10 mouse cellular contexts compared by ENCODE assay signal in the genomic region with DNA sequence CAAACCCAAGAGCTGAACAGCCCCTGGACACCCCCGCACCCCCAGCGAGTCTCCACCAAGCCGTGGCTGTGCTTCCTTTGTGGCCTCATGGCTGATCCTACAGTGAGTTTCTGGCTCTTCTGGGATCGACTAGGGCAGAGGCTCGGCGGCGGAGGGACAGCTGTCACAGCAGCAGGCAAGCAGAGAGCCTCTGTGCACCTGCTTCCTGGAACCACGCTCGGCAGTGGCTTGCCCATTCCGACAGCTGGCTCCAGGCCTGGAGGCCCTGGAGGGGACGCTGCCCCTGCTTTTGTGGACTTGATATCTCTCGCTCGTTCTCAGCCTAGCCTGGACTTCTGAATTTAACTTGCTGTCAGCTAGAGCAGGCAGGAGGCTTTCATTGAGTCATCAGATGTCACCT. TPM values are rescaled to one million over a fixed set of nuclear protein-coding genes. Genes with fewer than 3 reads are reported as not detected.
A peak's percentile ranks its signal among the peaks of the same experiment; 100 is the strongest.
DNase-seq lines count a peak whose midpoint lies in the region; ATAC-seq lines count a peak whose summit lies in the region.
"Had no signal": no experiment of that assay in that cellular context is flagged by ENCODE, and none has a peak within 500 bp of the region (broad histone marks: within the 10 kb centered on the region; RNA-seq: fewer than 3 reads in every experiment).

No protein-coding gene starts in this region.

- H3K9ac ChIP-seq in embryonic facial prominence, embryonic 14.5 days (ENCODE audit: low read depth, low read length), result no peak overlapping the region
- H3K9ac ChIP-seq in heart, embryonic 14.5 days (ENCODE audit: low read length), result peak overlapping the region; percentile 63
- no peak overlapping the region for H3K9ac ChIP-seq in kidney, embryonic 16.5 days (replicated peaks; ENCODE audit: low read length)
- H3K9ac ChIP-seq: kidney, embryonic 15.5 days had no signal

- WGBS in embryonic facial prominence, embryonic 14.5 days, result 60% methylated on average over 13 of the region's 13 CpGs
- WGBS in heart, embryonic 14.5 days, result 25% methylated on average over 13 of the region's 13 CpGs
- WGBS in kidney, embryonic 16.5 days, result 63% methylated on average over 13 of the region's 13 CpGs

- H3K27me3 ChIP-seq in embryonic facial prominence, embryonic 14.5 days (replicated peaks; ENCODE audit: control insufficient read depth, insufficient read depth, low read length), result 0 out of 2 replicates have a peak, but pooled peaks cover 2% of the 10 kb centered on the region
- H3K27me3 ChIP-seq in heart, embryonic 14.5 days (ENCODE audit: control insufficient read depth, insufficient read depth, low read length), result no peaks in the 10 kb centered on the region
- H3K27me3 ChIP-seq in kidney, embryonic 16.5 days (ENCODE audit: insufficient read depth, low read length), result no peaks in the 10 kb centered on the region; the same call in 1 of the 2 replicates

- no peak overlapping the region for H3K27ac ChIP-seq in embryonic facial prominence, embryonic 14.5 days (replicated peaks; ENCODE audit: low read depth, low read length)
- peak overlapping the region; percentile 96 to 97 for H3K27ac ChIP-seq in heart, embryonic 14.5 days (replicated peaks in 1 of 2; ENCODE audit: control insufficient read depth in 1 of 2, insufficient read depth in 1 of 2, low read depth in 2 of 2, low read length in 2 of 2)
- H3K27ac ChIP-seq in kidney, embryonic 16.5 days (ENCODE audit: low read length), result no peak overlapping the region
- H3K27ac ChIP-seq: kidney, embryonic 15.5 days had no signal

- no peak overlapping the region for H3K4me3 ChIP-seq in embryonic facial prominence, embryonic 14.5 days (ENCODE audit: low read depth, low read length)
- no peak overlapping the region for H3K4me3 ChIP-seq in heart, embryonic 14.5 days (ENCODE audit: control insufficient read depth in 1 of 2, insufficient read depth in 1 of 2, low read depth in 1 of 2, low read length in 2 of 2)
- H3K4me3 ChIP-seq in kidney, embryonic 16.5 days (ENCODE audit: low read length), result no peak overlapping the region
- H3K4me3 ChIP-seq: erythroblast, embryonic 14.5 days; kidney, embryonic 15.5 days had no signal

- peak; percentile 72; the same call in 1 of the 2 replicates for ATAC-seq in embryonic facial prominence, embryonic 14.5 days (ENCODE audit: low read depth)
- ATAC-seq in heart, embryonic 14.5 days (ENCODE audit: insufficient number of reproducible peaks, insufficient read depth, low FRiP score, low read depth), result peak; percentile 11; the same call in 1 of the 2 replicates
- no peak for ATAC-seq in kidney, embryonic 16.5 days (ENCODE audit: low FRiP score, low TSS enrichment)

- no peaks in the 10 kb centered on the region for H3K9me3 ChIP-seq in embryonic facial prominence, embryonic 14.5 days (ENCODE audit: control insufficient read depth, low read length)
- H3K9me3 ChIP-seq in heart, embryonic 14.5 days (ENCODE audit: control insufficient read depth, low read length), result no peaks in the 10 kb centered on the region
- no peaks in the 10 kb centered on the region for H3K9me3 ChIP-seq in kidney, embryonic 16.5 days (ENCODE audit: low read length)
- H3K9me3 ChIP-seq: kidney, embryonic 15.5 days had no signal

- intact Hi-C loops in left cerebral cortex, postnatal 4 days (cut with DNase I), result no loop called here
- intact Hi-C loops in left cerebral cortex, postnatal 36 days (cut with DNase I), result no loop called here

- H3K36me3 ChIP-seq in embryonic facial prominence, embryonic 14.5 days (ENCODE audit: control insufficient read depth, insufficient read depth, low read length), result no peaks in the 10 kb centered on the region
- peaks cover 40% of the 10 kb centered on the region for H3K36me3 ChIP-seq in heart, embryonic 14.5 days (ENCODE audit: control insufficient read depth, insufficient read depth, low read length)
- H3K36me3 ChIP-seq in kidney, embryonic 16.5 days (ENCODE audit: insufficient read depth, low read length), result no peaks in the 10 kb centered on the region
- H3K36me3 ChIP-seq: kidney, embryonic 15.5 days had no signal

- peak; percentile 80 for DNase-seq in left cerebral cortex, postnatal 4 days
- no peak for DNase-seq in left cerebral cortex, postnatal 36 days (ENCODE audit: low spot score in 2 of 2)
- DNase-seq in embryonic facial prominence, embryonic 14.5 days (ENCODE audit: low spot score), result peak; percentile 81
- DNase-seq in retina, embryonic 14.5 days (ENCODE audit: low spot score), result peak; percentile 59
- no peak for DNase-seq in lung, adult 18-20 months
- DNase-seq: cerebellum, adult 18-20 months had no signal

- peaks cover 8% of the 10 kb centered on the region; the same call in 1 of the 2 replicates for H3K4me1 ChIP-seq in embryonic facial prominence, embryonic 14.5 days (ENCODE audit: control insufficient read depth, insufficient read depth, low read length)
- H3K4me1 ChIP-seq in heart, embryonic 14.5 days (ENCODE audit: control insufficient read depth in 2 of 2, insufficient read depth in 2 of 2, low read length in 2 of 2), result peaks cover 67 to 91% of the 10 kb centered on the region in 2 experiments
- 0 out of 2 replicates have a peak, but pooled peaks cover 3% of the 10 kb centered on the region for H3K4me1 ChIP-seq in kidney, embryonic 16.5 days (ENCODE audit: insufficient read depth, low read length)

- H3K4me2 ChIP-seq in embryonic facial prominence, embryonic 14.5 days (ENCODE audit: low read depth, low read length), result no peak overlapping the region
- H3K4me2 ChIP-seq in heart, embryonic 14.5 days (ENCODE audit: low read length), result peak overlapping the region; percentile 46
- H3K4me2 ChIP-seq in kidney, embryonic 16.5 days (replicated peaks; ENCODE audit: low read depth, low read length), result no peak overlapping the region
- H3K4me2 ChIP-seq: kidney, embryonic 15.5 days had no signal

RNA-seq across cellular contexts. Expression of a gene that starts 19.7 kb away (rescaled TPM):
- under 1 TPM; 0.70 to 0.92 TPM for total RNA-seq in left cerebral cortex, postnatal 4 days (2021)
- 1 to 10 TPM; 3.7 to 8.8 TPM for total RNA-seq in left cerebral cortex, postnatal 36 days (2021)
- polyA plus RNA-seq in embryonic facial prominence, embryonic 14.5 days (2014; fragmentation: Nextera tagmentation; extraction: Ambion mirVana), result 8.2 and 8.9 TPM in 2 replicates
- 29.0 and 33.7 TPM in 2 replicates for polyA plus RNA-seq in heart, embryonic 14.5 days (2014; fragmentation: Nextera tagmentation; extraction: Ambion mirVana)
- polyA plus RNA-seq in kidney, embryonic 16.5 days (2015; fragmentation: Nextera tagmentation; extraction: Ambion mirVana), result 1.6 and 1.8 TPM in 2 replicates

RNA-seq across cellular contexts. Expression of a gene that starts 30.4 kb away (rescaled TPM):
- total RNA-seq in left cerebral cortex, postnatal 4 days (2021), result 10 to 100 TPM; 18.1 to 18.3 TPM
- 10 to 100 TPM; 27.3 to 33.7 TPM for total RNA-seq in left cerebral cortex, postnatal 36 days (2021)
- 11.7 and 13.0 TPM in 2 replicates for polyA plus RNA-seq in embryonic facial prominence, embryonic 14.5 days (2014; fragmentation: Nextera tagmentation; extraction: Ambion mirVana)
- 13.3 and 13.6 TPM in 2 replicates for polyA plus RNA-seq in heart, embryonic 14.5 days (2014; fragmentation: Nextera tagmentation; extraction: Ambion mirVana)
- 6.8 and 7.8 TPM in 2 replicates for polyA plus RNA-seq in kidney, embryonic 16.5 days (2015; fragmentation: Nextera tagmentation; extraction: Ambion mirVana)

Comparison
In these comparisons a context has a peak if more than half of its experiments do, and no peak if none do; other contexts are left out.
1. DNase-seq: peak in left cerebral cortex, postnatal 4 days (single experiment), embryonic facial prominence, embryonic 14.5 days (single experiment) and retina, embryonic 14.5 days (single experiment); none in left cerebral cortex, postnatal 36 days (0 of 2) and lung, adult 18-20 months (0 of 2).
2. H3K27ac ChIP-seq: peak in heart, embryonic 14.5 days (2 of 2); none in embryonic facial prominence, embryonic 14.5 days (single experiment) and kidney, embryonic 16.5 days (single experiment).